Mouse (Mus musculus) small intestine, adult 2 months (tissue): Measurements from ENCODE around the gene Ablim2.

Experiments
- CTCF ChIP-seq: fragments of 200-500 bp; IDR thresholded peaks from 2 replicates; pipeline ENCODE4 v1.5.1; 2012; ENCODE audit warnings: low read depth, mild to moderate bottlenecking, control low read depth, inconsistent platforms, low read length, moderate library complexity, mixed read lengths; ENCODE audit not compliant: insufficient replicate concordance, insufficient read length; ENCODE audit errors: extremely low read depth
- POLR2A ChIP-seq: fragments of 200-500 bp; IDR thresholded peaks from 2 replicates; pipeline ENCODE4 v1.6.1; 2012; ENCODE audit warnings: low read depth, mild to moderate bottlenecking, control low read depth, inconsistent platforms, low read length, moderate library complexity

DNA sequence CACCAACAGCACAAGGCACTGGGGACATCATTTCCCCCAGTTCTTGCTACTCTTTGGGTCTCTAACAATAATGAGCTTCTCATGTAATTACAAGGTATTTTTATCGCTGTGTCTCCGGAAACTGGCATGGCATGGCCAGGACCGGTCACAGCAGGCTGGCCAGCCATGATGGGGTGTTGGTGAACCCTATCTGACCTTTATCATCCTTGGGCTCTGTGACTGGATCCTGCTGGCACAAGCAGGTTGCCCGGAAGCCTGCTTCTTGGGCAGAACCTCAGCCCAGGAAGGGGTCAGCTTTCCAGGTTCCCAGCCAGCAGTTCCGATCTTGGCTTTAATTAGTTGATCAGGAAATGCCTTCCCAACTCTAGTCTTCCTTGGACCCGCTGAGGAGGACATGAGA is 31.0 kb downstream of the Ablim2 start:
- no peak for TF ChIP-seq POLR2A
- TF ChIP-seq CTCF, result no peak
